Mouse (Mus musculus) embryonic facial prominence, embryonic 13.5 days (tissue): ENCODE data around the gene Lcp1. TPM values are rescaled to one million over a fixed set of nuclear protein-coding genes. Genes with fewer than 3 reads are reported as not detected.
A peak's percentile ranks its signal among the peaks of the same experiment; 100 is the strongest.

Source experiments
- ATAC-seq: fragments of 200-750 bp; cut with Nextera tagmentation; 2 replicates; pipeline ENCODE4 v1.8.0; 2017; ENCODE audit warnings: low read depth; ENCODE audit not compliant: insufficient number of reproducible peaks, insufficient read depth, low FRiP score, low TSS enrichment
- H3K27ac ChIP-seq: fragments of 300-500 bp; sonication (generic); 2 replicates; pipeline ENCODE4 v1.5.1; 2015; ENCODE audit warnings: moderate library complexity, mild to moderate bottlenecking, inconsistent platforms
- H3K27me3 ChIP-seq: fragments of 300-500 bp; sonication (generic); 2 replicates; pipeline ENCODE4 v1.6.1; 2015; ENCODE audit warnings: mild to moderate bottlenecking, inconsistent platforms
- H3K36me3 ChIP-seq: fragments of 300-500 bp; sonication (generic); 2 replicates; pipeline ENCODE4 v1.6.1; 2015; ENCODE audit warnings: mild to moderate bottlenecking, inconsistent platforms
- H3K4me1 ChIP-seq: fragments of 300-500 bp; sonication (generic); 2 replicates; pipeline ENCODE4 v1.6.1; 2015; ENCODE audit warnings: inconsistent platforms
- H3K4me2 ChIP-seq: fragments of 300-500 bp; sonication (generic); 2 replicates; pipeline ENCODE4 v1.6.1; 2015; ENCODE audit warnings: moderate library complexity, mild to moderate bottlenecking, inconsistent platforms
- H3K4me3 ChIP-seq: fragments of 300-500 bp; sonication (generic); 2 replicates; pipeline ENCODE4 v1.5.1; 2015; ENCODE audit warnings: mild to moderate bottlenecking, inconsistent platforms
- H3K9ac ChIP-seq: fragments of 300-500 bp; sonication (generic); 2 replicates; pipeline ENCODE4 v1.6.1; 2015; ENCODE audit warnings: mild to moderate bottlenecking, inconsistent platforms
- H3K9me3 ChIP-seq: fragments of 300-500 bp; sonication (generic); 2 replicates; pipeline ENCODE4 v1.6.1; 2016; ENCODE audit warnings: inconsistent platforms
- WGBS: fragments of 180-500 bp; shearing (Covaris S2); methylation state at CpG from one replicate; pipeline ENCODE4 v1.1.7; 2015; ENCODE audit warnings: mixed read lengths; 5-methylcytosine and 5-hydroxymethylcytosine counted together
- polyA plus RNA-seq: library from polyadenylated mRNA; unstranded; fragments of >200 nt; fragmentation: Nextera tagmentation; extraction: Ambion mirVana; gene quantifications from 2 replicates; pipeline ENCODE4 v1.2.1, GENCODE M21; 2015

Lcp1 gene
- polyA plus RNA-seq, 1 experiment from 2014 or later: 24.9 TPM

DNA sequence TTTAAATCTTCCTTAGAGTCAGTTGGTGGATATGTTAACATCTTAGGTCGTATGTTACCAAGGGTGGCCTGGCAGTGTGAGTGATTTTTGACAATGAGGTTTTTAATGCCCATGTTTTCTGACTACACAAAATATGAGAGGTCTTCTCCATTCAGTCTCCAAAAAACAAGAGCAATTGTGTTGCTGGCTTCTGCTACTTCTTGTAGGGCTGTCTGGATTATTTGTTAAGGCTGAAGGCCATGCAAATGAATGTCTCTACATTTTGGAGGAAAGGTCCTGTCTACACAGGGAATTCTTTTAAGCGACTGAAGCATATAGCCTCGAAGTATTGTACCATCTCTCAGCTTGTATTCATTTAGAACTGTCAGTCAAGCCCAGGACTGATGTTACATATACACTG, 46.5 kb downstream of the Lcp1 start:
- Histone ChIP-seq H3K4me1 (peaks cover 8% of the 10 kb centered on the region; the same call in 1 of the 2 replicates), H3K9me3 (no peaks in the 10 kb centered on the region), H3K27me3 (no peaks in the 10 kb centered on the region), H3K27ac (no peak overlapping the region), H3K9ac (no peak overlapping the region), H3K36me3 (no peaks in the 10 kb centered on the region), H3K4me2 (no peak overlapping the region), H3K4me3 (no peak overlapping the region)
- ATAC-seq: no peak
- 55% methylated on average over 3 of the region's 3 CpGs for WGBS

DNA sequence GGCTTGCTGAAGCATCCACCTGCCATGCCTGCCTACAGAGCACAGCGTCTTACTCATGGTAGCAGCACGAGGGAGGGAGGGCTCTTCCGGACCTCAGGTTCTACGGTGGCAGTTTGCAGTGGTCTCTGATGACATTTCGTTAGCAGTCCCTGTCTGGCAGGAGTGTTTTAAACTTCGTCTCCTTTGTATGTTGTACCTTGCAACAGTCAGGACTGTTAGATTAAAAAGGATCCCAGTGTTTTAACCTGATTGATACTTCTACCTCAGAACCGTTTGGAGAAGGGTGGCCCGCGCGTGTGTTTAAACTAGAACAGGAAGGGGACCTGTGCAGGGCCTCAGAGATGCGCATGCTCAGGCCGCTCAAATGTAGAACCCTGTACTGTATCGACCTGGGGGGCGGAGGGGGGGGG, 47.5 kb downstream of the Lcp1 start:
- Histone ChIP-seq H3K27ac (no peak overlapping the region), H3K9me3 (no peaks in the 10 kb centered on the region), H3K9ac (no peak overlapping the region), H3K4me1 (peaks cover 8% of the 10 kb centered on the region; the same call in 1 of the 2 replicates), H3K4me3 (no peak overlapping the region), H3K4me2 (peak overlapping the region; percentile 16; the same call in 1 of the 2 replicates), H3K36me3 (no peaks in the 10 kb centered on the region), H3K27me3 (no peaks in the 10 kb centered on the region)
- ATAC-seq: no peak
- WGBS: 74% methylated on average over 14 of the region's 14 CpGs

DNA sequence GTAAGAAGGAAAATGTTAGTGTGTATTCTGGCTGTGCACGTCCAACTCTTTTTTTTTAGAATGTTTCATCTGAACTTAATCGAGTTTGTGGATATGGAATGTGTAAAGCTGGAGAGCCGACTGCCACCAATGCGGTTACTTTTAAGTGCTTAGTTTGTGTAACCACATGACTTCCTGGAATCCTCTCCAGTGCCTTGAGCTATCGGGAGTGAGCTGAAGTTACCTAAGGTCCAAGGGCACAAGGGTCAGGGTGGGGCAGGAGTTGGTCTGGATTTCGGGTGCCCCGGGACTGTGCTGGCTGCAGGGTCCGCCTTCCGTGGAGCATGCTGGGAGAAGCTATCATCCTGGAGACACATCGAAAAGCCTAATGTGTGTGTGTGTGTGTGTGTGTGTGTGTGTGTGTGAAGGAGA, 47.9 kb downstream of the Lcp1 start:
- peak overlapping the region; percentile 16; the same call in 1 of the 2 replicates for H3K4me2 ChIP-seq
- ATAC-seq: no peak
- WGBS: 54% methylated on average over 10 of the region's 10 CpGs
- no peak overlapping the region for H3K9ac ChIP-seq
- no peak overlapping the region for H3K27ac ChIP-seq
- no peaks in the 10 kb centered on the region for H3K9me3 ChIP-seq
- peaks cover 8% of the 10 kb centered on the region; the same call in 1 of the 2 replicates for H3K4me1 ChIP-seq
- H3K4me3 ChIP-seq: no peak overlapping the region
- no peaks in the 10 kb centered on the region for H3K36me3 ChIP-seq
- H3K27me3 ChIP-seq: no peaks in the 10 kb centered on the region

DNA sequence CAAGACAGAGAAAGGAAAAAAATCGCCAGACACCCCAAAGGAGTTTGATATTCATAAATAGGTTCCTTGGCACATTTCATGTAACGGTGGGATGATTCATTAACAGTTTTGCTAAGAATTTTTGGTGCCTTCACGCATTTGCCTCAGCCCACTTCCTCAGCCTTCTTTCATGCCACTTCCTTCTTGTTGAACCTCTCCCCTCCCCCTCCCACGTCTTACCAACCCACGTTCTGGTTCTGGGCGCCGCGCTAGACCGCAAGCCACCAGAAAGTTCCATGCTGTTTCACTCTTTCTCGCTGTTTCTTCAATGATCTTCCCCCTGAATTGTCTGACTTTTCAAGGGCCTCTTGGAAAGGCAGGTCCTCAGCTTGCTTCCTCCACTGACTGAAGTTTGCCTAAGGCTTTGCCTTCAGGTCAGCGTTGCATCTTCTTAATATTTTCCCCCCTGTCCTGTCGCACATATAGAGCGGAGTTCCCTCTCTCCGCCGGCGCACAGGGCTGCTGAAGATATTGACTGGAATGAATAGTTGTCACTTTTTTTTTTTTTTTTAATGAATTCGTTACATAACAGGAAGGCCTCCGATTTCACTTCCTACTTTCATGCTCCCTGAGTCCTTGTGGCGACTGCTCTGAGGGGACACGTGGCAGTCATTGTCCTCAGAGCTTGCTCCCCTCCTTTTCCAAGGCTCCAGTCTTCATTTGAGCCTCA, 48.5 kb downstream of the Lcp1 start:
- Histone ChIP-seq H3K36me3 (no peaks in the 10 kb centered on the region), H3K4me1 (peaks cover 8% of the 10 kb centered on the region; the same call in 1 of the 2 replicates), H3K9me3 (no peaks in the 10 kb centered on the region), H3K27ac (no peak overlapping the region), H3K27me3 (no peaks in the 10 kb centered on the region), H3K4me3 (no peak overlapping the region), H3K9ac (no peak overlapping the region), H3K4me2 (no peak overlapping the region)
- ATAC-seq: no peak
- WGBS: 81% methylated on average over 20 of the region's 20 CpGs

DNA sequence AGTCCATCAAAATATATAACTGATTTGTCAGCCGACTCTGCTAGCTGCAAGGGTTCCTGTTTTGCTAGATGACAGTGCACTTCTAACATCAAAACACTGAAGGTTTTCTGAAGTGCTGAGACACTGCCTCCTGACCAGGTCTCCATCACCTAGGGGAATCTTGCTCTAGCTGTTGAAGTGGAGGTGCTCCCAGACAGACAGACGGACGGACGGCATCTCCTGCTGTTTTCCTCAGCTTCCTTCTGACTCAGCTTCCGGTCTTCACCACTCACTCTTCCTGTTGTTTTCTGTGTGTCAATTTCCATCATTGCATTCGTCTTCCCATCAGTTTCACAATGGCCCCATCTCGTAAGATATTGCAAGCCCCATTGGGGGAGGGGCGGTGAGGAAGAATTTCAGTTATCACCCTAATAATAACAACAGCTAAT, 49.7 kb downstream of the Lcp1 start:
- no peaks in the 10 kb centered on the region for H3K27me3 ChIP-seq
- ATAC-seq: no peak
- no peak overlapping the region for H3K9ac ChIP-seq
- no peak overlapping the region for H3K27ac ChIP-seq
- WGBS: 88% methylated on average over 8 of the region's 8 CpGs
- H3K4me1 ChIP-seq: peaks cover 8% of the 10 kb centered on the region; the same call in 1 of the 2 replicates
- H3K4me2 ChIP-seq: no peak overlapping the region
- no peaks in the 10 kb centered on the region for H3K36me3 ChIP-seq
- no peaks in the 10 kb centered on the region for H3K9me3 ChIP-seq
- H3K4me3 ChIP-seq: no peak overlapping the region

DNA sequence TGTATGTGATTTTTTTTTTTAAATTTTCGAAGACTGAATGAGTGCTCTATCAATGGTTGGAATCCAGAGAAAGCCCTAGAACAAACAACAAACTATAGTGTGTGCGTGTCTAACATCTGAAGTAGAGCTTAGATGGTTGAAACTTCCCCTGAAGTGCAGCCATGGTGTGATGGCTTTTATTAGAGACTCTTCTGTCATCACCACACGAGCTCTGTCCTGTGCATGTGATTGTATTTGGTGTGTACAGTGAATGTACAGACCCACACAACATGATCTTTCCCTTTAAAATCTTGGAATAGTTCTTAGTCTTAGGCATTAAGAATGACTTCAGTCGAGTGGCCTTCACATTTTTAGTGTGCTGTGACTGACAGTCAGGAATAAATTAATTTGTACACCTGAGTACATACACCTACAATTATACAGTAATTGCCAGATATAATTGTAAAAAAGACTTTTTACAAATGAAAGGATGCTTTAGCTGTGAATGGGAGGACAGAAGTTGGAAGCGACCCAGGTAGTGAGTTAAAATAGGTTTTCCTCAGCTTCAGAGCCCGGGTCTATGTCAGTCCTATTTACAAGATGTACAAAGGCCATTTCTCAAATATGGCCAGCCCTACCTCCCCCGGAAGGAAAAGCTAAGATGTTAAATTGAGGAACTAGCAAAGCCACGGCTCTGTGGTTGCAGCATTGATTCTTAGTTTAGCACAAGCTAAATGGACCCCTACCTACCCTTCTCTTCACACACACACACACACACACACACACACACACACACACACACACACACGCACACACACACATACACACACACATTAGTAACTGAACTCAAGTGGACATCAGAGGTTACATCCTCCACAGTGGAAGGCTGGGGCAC, 50.4 kb downstream of the Lcp1 start:
- no peaks in the 10 kb centered on the region for H3K27me3 ChIP-seq
- H3K9me3 ChIP-seq: no peaks in the 10 kb centered on the region
- no peaks in the 10 kb centered on the region for H3K36me3 ChIP-seq
- no peak overlapping the region for H3K9ac ChIP-seq
- H3K4me2 ChIP-seq: no peak overlapping the region
- WGBS: 79% methylated on average over 9 of the region's 9 CpGs
- H3K4me1 ChIP-seq: peaks cover 8% of the 10 kb centered on the region; the same call in 1 of the 2 replicates
- no peak overlapping the region for H3K4me3 ChIP-seq
- ATAC-seq: no peak
- no peak overlapping the region for H3K27ac ChIP-seq

DNA sequence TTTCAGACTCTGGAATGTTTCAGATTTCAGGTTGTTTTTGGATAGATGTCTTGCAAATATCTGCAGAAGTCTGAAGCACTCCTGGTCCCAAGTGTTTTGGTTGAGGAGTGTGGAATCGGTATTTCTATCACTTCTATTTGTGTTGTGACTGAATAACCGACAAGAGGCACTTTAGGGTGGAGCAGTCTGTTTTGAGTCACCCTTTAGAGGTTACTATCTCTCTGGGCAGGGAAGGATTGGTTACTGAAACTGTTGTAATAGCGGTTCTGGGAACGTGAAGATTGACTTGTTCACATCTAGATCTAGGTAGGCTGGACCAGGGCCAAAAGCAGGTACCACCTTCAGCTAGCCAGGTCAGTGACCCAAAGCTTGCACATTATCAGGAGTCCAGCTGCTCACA, 51.5 kb downstream of the Lcp1 start:
- Histone ChIP-seq H3K9ac (no peak overlapping the region), H3K4me2 (no peak overlapping the region), H3K36me3 (no peaks in the 10 kb centered on the region), H3K4me1 (peaks cover 8% of the 10 kb centered on the region; the same call in 1 of the 2 replicates), H3K9me3 (no peaks in the 10 kb centered on the region), H3K27ac (no peak overlapping the region), H3K27me3 (no peaks in the 10 kb centered on the region), H3K4me3 (no peak overlapping the region)
- 84% methylated on average over 4 of the region's 4 CpGs for WGBS
- no peak for ATAC-seq

DNA sequence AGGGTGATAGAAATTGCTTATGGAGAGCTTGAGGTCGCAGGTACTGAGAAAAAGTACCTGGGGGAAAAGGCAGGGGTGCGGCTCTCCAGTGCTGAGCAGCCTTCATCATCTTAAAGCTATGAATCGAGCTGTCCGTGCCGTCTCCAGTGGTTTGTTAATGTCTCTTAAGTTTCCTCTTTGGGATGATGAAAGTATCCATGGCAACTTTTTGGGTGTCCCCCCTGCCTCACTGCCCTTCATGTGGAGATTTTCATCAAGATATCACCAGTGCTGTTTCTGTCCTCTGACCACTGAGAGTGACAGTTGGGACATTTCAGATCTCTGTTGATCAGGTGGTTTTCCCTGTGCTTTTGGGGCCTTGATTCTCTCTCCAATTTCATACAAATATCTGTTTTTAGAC, 51.9 kb downstream of the Lcp1 start:
- H3K9me3 ChIP-seq: no peaks in the 10 kb centered on the region
- H3K27ac ChIP-seq: no peak overlapping the region
- no peak overlapping the region for H3K9ac ChIP-seq
- H3K27me3 ChIP-seq: no peaks in the 10 kb centered on the region
- H3K36me3 ChIP-seq: no peaks in the 10 kb centered on the region
- no peak overlapping the region for H3K4me2 ChIP-seq
- no peak overlapping the region for H3K4me3 ChIP-seq
- ATAC-seq: no peak
- peaks cover 8% of the 10 kb centered on the region; the same call in 1 of the 2 replicates for H3K4me1 ChIP-seq
- WGBS: 80% methylated on average over 5 of the region's 5 CpGs

DNA sequence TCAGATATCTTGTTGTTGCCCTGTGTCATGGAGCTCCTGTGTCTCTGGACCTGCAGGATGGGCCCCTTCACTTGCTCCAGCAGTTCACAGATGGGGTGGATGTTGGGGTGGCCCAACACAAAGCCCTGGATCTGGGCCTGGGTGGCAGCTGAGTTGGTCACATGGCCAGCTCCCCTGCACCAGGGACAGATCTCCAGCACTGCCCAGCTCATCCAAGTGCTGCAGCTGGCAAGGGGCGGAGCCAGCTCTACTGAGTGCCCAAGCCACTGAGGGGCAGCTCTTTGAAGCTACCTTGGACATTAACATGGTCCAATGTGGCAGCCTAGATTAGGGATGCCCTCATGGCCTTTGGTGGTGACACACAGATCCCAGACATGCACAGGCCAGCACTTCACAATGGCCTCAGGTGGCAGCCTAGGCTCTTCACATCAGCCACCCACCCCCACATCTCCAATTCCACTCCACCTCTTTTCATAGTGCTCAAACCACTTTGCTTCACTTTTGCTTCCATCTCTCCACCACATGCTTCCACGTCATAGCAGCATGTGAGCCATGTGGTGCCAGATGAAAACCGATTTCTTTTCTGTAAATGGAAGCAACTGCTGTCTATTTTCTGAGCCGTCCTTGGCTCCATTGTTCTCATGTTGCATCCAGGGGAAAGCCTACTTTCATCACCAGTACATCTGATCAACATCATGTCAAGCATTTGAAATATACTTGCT, 53.3 kb downstream of the Lcp1 start:
- Histone ChIP-seq H3K27ac (no peak overlapping the region), H3K4me1 (no peaks in the 10 kb centered on the region), H3K4me3 (no peak overlapping the region), H3K4me2 (no peak overlapping the region), H3K9me3 (no peaks in the 10 kb centered on the region), H3K36me3 (no peaks in the 10 kb centered on the region), H3K27me3 (no peaks in the 10 kb centered on the region), H3K9ac (no peak overlapping the region)
- 76% methylated on average over 4 of the region's 4 CpGs for WGBS
- no peak for ATAC-seq

DNA sequence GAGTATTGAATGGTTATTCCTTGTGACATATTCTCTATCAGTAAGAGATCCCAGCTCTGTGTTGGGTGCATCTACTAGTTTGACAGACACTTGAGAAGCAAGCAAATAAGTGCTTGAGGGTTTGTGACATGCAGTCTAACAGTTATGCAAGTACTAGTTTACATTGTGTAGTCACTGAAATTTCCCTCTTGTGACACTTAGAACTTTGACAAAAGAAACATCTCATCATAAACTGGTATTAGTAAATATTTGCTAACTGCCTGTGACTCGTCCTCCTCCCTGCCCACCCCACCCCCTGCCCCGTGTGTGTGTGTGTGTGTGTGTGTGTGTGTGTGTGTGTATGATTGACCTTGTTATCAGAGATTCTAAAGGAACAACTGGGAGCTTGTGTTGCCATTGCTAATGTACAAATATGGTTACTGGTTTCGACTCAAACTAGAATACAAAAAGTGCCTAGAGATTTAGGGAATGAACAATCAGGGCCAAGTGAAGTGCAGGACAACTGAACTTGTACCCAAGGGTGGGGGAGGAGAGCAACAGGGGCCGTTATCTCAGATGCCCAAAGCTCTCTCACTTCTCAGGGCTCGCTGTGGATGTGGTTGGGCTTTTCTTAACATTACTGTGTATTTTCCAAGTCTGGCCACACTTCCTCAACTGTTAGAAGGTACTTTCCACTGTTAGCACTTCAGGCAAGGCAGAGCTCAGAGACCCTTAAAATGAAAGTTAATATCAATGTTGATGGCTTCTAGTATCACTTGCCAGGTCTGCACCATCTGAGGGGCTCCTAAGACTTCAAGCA, 55.1 kb downstream of the Lcp1 start:
- no peaks in the 10 kb centered on the region for H3K9me3 ChIP-seq
- H3K9ac ChIP-seq: no peak overlapping the region
- H3K27me3 ChIP-seq: no peaks in the 10 kb centered on the region
- H3K4me3 ChIP-seq: no peak overlapping the region
- H3K4me2 ChIP-seq: no peak overlapping the region
- no peak for ATAC-seq
- 74% methylated on average over 5 of the region's 5 CpGs for WGBS
- H3K36me3 ChIP-seq: no peaks in the 10 kb centered on the region
- no peaks in the 10 kb centered on the region for H3K4me1 ChIP-seq
- H3K27ac ChIP-seq: no peak overlapping the region
